Mouse (Mus musculus): ENCODE measurements around the gene Traf5.

DNA sequence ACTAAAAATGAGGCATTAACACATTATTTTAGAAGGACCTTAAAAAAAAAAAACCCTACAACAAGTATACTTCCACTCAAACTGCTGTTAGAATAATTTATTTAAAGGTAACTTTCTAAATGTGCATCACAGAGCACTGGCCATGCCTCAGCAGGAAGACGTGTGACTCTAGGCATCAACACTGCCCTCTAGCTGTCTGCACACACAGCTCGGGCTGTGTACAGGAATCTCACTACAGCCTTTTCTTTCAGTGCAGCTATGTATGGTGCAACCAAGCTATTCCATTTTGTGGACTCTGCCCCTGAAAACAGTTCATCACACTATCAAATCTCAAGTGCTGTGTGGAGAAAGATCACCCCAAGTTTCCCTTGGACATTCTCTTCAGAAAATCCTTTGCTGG, 15.0 kb upstream of the Traf5 start:
- TF ChIP-seq CTCF (conservative IDR thresholded peaks at IDR 0.05; ENCODE audit: low read length): peak; percentile 43
- no peak for TF ChIP-seq NANOG (IDR thresholded peaks at IDR 0.05; ENCODE audit: borderline replicate concordance, low read length)
